Mouse (Mus musculus) heart, postnatal 10 days (tissue): Measurements from ENCODE around the gene Lamb3. TPM values are rescaled to one million over a fixed set of nuclear protein-coding genes. Genes with fewer than 3 reads are reported as not detected.
A peak's percentile ranks its signal among the peaks of the same experiment; 100 is the strongest.
"Not testable (repeated sequence)": the region's sequence is repeated elsewhere in the genome, so short reads cannot be mapped to it uniquely, and the experiment has no call there.

ENCODE experiments used
- DNase-seq, 2 experiments: peaks; one replicate each; pipeline ENCODE4 v3.0.0; 2021
- intact Hi-C: fragments of 180-260 bp; cut with DNase I; formaldehyde crosslinking; loops from one replicate; pipeline ENCODE4 v1.15.1; 2025
- total RNA-seq, 2 experiments: library from RNA; stranded (reverse); gene quantifications; 2 replicates each; pipeline ENCODE4 v1.2.3; 2021

The Lamb3 gene
- total RNA-seq, 2 experiments from 2014 or later: 9.0 to 12.2 TPM

DNA sequence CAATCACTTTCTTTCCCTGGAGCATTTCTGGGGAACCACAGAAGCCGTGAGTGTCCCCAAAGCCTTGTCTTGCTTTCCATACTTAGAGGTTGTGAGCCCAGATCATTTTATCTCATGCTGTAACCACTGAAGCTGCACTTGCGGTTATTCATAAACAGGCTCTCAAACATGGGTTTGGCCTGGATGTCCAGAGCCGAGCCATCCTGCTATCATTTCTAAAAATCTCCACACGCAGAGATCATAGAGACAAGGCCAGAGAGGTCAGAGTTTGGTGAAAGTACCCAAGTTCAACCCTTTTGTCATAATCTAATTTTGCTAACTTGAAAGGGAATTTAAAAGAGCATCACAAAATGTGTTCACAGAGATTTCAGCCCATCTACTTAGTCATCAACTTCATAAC, 33.9 kb downstream of the Lamb3 start:
- intact Hi-C loops: no loop called here
- DNase-seq: no peak

DNA sequence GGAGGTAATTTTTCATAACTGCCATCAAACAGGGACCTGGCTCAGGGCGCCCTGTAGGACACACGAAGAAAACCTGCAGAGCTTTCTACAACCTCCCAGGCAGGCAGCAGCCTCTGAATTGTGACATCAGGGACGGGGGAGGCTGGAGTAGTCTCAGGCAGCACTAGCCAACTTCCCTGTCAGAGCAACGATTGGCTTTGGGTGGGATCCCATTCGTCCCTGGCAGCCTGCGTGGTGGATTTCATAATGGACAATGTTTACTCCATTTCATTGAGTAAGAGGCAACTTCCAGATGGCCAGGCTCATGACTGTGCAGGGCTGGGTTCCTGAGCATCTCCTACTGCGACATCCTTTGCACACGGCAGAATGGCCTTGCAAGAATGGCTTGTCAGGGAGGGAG, 34.7 kb downstream of the Lamb3 start:
- intact Hi-C loops: no loop called here

DNA sequence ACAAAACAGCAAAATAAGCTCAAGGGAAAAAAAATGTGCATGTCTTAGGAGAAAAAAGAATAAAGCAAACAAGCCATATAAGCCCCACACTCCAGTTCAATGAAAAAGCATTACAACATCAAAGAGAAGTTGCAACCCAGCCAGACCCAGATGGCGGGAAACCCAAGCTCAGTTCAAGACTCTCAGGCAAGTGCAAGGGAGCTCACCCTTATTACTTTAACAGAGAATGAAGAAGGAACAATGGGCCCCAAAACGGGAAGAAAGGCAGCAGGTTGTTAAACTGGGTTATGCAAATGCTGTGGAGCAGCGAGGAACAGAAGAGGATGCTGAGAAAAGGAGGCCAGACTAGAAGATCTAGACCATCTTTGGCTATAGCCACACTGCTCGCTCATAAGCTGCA, 35.4 kb downstream of the Lamb3 start:
- DNase-seq: no peak

More for the DNA sequence above, 34.7 kb downstream of the Lamb3 start:
- DNase-seq: peak; percentile 83 to 85

DNA sequence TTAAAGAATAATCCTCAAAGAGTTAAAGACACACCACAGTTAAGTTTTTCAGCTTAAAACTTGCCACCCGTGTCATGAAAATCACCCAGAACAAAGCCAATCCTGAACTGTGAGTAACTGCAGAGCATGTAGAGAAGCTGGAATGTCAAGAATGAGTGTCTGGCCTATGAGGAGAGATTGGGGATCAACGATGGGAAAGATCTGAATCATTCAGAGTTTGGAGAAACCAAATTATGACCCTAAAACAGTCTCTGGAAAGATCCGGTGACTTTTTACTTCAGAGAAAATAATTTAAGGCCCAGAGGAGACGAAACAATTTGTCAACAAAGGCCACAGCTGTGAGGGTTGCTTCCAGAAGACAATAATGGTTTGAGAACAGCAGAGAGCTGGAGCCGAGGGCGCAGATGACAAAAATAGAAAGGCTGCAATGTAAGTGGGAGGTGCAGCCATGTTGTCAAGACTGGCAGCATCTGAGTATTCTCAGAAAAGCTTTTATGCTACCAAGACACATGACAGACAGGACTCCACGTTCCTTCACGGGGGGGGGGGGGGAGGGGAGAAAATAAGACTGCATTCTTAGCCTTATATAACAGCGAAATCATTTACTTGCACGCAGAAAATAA, 36.2 kb downstream of the Lamb3 start:
- intact Hi-C loops: no loop called here
- peak in 1 of 2 experiments; percentile 40 for DNase-seq

More for the DNA sequence above, 35.4 kb downstream of the Lamb3 start:
- intact Hi-C loops: no loop called here

DNA sequence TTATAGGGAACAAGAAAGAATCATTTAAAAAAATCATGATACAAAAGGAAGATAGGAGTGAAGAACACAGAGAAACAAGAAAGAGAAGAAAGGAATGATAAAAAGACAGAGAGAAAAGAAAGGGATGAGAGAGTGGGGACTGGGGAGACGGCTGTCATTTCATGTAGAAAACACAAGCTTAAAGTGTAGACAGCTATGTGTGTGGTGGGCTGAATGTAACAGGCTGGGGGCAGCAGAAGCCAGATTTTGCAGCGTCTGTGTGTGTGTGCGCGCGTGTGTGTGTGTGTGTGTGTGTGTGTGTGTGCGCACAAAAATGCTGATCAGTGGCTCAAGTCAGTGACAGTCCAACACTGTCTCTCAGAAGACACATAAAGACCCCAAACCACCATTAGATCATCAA, 36.7 kb downstream of the Lamb3 start:
- intact Hi-C loops: no loop called here
- no peak for DNase-seq

DNA sequence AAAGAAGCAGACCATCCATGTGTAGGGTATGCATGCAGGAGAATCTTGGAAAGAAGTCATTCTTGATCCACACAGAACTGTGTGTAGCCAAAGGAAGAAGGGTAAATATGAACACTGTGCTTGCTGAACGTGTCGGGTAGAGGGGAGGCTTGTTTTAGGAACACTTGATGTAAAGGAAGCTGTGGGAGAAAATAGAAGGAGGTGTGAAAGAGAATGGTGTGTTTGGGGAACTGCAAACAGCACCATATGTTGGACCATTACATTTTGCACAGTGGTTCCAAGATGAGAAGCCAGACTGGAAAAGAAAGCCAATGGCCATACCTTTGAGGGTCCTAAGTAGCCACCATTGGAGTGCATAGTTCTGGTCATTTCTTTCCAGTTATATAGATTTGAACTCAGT, 42.5 kb downstream of the Lamb3 start:
- DNase-seq: no peak
- intact Hi-C loops: no loop called here

DNA sequence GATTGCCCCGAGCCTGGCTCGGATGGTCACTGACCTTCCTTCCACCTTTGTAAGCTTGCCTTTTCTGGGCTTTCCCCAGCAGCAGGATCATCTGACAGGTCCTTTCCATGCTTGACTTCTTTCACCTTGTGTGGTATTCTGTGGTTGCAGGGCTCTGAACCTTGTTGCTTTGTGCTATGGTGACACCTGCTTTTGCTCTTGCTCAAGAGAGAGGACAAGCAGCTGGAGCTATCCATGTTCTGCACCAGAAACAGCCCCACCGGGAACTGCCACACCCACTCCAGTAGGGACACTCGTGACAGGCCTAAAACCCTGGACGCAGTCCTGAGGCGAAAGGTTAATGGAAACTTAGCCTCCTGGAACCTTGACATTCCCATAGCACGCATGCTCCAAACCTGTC, 43.9 kb downstream of the Lamb3 start:
- intact Hi-C loops: no loop called here
- DNase-seq: no peak

DNA sequence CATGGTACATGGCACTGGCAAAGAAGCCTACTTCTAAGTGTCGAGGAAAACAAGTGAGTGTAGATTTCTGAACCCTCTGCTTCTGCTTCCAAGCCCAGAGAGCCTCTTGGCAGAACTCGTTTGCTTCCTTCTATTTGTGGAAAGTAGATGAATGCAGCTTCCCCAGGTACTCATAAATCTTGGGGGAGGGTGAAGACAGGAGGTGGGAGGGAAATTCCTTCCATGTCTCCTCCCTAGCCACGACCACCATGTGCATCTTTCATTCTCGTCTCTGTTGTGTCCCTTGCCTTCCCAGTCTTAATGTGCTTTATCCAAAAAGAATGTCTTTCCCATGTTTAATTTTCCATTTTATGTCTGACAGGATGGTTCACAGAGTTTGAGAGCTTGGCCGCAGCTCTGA, 45.1 kb downstream of the Lamb3 start:
- DNase-seq: no peak
- intact Hi-C loops: no loop called here

DNA sequence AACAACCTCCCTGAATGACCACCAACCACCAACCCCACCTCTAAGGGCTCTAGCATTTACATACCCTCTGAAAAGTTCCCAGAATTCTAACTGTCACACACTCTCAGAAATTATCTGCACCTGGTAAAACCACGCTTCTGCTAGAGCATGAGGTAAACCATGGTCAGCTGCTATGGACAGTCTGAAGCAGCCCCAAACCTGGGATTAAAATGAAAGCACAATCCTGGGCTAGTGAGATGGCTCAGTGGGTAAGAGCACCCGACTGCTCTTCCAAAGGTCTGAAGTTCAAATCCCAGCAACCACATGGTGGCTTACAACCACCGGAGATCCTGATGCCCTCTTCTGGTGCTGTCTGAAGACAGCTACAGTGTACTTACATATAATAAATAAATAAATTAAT, 46.4 kb downstream of the Lamb3 start:
- intact Hi-C loops: loop anchor here (2.0 kb wide), 1 partner anchor 45 kb away; no protein-coding TSS in a partner anchor
- not testable (repeated sequence) for DNase-seq

DNA sequence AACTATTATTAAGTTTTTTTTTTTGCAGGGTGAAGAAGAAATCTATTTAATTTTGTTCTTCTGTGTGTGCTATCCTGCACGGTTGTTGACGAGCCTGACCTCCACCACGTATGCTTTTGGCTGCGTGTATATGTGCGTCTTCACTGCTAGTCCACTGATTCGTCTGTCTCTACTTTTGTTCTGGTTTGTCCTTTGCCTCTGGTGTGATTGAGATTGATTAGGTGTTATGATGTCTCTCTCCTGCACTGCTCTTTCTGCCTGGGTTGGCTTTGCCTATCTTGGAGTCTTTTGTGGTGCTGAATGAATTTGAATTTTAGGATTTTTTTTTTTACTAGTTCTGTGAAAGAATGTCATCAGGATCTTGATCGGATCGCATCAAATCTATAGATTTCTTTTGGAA, 47.5 kb downstream of the Lamb3 start:
- intact Hi-C loops: loop anchor here (1.0 to 5.0 kb wide), 4 partner anchors 46 to 121 kb away; no protein-coding TSS in a partner anchor

DNA sequence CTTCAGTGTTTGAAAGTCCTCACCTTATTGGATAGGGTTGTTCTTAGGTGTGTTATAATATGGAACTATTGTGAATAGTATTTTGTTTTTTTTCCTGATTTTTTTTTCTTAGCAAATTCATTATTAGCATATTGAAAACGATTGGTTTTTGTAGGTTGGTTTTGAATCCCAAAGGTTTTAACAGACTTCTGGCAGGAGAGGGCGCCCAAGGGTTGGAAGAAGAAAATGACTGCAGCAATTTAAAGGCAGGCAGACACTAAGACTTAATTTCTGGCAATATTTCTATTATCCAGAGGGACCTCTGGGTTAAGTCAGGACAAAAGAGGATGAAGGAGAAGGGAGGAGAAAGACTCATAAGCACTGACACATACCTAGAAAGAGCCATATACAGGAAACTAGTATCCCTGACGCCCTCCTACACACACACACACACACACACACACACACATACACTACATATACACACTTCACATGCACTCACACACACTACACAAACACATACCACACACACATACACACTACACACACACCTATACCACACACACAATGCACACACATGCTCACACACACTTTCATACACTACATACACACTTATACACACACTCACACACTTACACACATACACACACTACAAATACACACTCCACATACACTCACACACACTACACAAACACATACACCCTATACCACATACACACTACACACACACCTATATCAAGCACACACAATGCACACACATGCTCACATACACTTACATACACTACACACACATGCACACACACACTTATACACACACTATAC, 48.2 kb downstream of the Lamb3 start:
- intact Hi-C loops: loop anchor here (1.0 to 5.0 kb wide), 4 partner anchors 47 to 121 kb away; no protein-coding TSS in a partner anchor
- peak; percentile 85 to 90 for DNase-seq

More for the DNA sequence above, 47.5 kb downstream of the Lamb3 start:
- no peak for DNase-seq

DNA sequence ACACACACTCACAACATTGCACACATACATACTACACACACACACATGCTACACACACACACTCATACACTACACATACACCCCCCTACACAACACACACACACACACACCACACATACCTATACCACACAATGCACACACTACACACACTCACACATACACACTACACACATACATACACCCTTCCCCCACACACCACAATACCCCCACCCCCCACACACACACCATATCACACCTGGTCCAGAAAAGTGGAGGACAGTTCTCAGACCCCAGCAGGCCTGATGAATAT, 48.7 kb downstream of the Lamb3 start:
- intact Hi-C loops: loop anchor here (5.0 kb wide), 1 partner anchor 106 kb away; no protein-coding TSS in a partner anchor
- no peak for DNase-seq

DNA sequence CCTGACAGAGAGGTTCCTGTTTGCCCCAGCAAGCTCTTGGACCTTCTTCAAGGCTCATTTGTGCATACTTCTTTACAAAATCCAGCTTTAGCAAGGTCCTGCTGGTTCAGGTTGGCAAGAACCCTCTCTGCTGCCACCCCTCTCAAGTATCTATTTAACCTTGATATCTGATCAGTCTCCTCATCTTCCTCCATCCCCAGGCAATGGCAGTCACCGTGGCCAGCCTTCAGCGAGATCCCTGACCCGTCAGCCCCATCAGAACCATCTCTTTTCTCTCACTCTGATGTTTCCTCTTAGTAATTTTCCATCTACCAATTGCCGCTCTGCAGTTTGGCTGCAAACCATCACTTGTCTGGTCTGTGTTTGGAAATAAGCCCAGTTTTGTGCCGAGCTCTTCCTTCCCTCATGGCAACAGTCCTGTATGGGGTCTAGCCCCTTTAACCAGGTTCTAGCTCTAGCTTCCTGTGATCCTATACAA, 49.2 kb downstream of the Lamb3 start:
- DNase-seq: no peak
- intact Hi-C loops: loop anchor here (5.0 kb wide), 1 partner anchor 106 kb away; no protein-coding TSS in a partner anchor

DNA sequence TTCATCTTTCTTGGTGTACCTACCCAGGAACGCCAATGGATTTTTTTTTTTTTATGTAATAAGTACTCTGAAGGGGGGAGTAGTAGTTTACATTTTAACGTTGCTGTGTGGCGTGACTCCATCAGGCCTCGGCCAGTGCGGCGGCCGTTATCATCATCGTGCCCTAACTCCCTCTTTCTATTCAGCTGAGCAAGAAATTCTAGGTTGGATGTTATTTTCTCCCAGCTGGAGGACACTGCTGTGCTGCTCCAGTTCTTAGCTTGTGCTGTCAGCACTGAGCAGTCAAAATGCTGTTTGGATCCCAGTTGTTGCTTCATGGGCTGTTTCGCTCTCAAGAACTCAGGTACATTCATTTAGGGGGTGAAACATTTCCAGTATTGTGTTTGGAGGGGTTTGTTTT, 52.1 kb downstream of the Lamb3 start:
- no peak for DNase-seq
- intact Hi-C loops: loop anchor here (5.0 kb wide), 1 partner anchor 103 kb away; no protein-coding TSS in a partner anchor

DNA sequence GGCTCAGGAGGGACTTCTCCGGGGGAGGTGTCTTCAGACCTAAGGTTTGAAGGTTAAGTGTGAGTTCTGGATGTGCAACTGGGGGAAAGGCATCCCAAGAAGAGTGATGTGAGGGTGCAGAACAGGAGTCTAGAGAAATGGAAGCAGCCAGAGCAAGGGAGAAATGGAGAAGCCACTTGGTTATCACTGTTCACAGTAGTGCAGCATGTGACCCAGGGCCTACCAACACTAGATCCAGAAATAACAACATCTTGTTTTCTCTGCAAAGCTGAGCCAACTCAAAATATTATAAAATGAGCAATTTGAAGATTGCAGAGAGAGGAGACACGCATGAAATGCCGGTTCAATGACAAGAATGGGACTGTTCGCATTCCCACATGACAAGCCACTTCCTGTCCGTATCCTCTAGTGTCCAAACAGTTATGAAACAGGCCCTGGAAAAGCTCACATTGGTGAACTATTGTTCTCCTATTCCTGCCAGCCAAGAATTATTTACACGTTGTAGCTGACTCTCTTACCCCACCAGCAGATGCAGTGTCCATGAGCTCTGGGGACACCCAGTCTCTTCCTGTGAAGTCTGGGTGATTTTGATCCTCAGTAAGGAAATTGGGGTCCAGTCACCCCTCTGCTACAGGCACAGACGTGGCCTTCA, 54.5 kb downstream of the Lamb3 start:
- intact Hi-C loops: no loop called here
- peak; percentile 63 to 65 for DNase-seq

DNA sequence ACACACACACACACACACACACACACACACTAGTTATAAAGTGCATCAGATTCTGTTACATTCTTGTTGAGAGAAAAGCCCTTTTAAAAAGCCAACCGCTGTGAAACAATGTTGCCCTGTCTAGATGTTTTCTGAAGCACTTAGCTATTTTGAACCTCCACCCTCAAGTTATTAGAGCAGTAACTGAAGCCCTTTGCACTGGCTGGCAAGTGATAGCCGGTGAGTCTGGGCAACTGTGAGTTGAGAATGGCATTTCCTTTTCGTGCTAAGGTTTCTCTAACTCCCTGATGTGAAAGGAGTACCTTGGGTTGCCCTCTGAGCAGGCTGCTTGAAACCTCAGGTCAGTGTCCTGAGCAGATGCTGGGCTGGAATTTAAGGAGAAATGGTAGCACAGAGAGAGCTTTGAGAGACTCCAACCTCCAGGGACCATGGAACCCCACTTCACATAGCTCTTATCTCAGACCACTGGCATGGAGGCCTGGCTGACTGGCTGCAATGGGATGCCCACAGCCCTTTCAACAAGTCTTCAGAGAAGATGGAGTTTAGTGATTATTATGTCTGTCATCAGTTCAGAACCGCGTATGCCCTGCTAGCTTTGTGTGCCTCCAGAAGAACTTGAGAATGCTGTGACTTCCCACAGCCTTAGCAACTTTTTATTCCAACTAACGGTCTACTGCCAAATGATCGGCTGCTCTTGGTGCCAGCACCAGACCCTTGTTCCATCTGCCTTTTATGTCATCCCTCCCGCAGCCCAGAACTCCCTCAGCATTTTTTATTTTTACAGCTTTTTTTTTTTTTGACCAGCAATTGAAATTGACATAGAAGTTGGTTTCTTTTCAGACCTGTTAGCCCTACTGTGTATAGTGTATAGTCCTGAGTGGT, 55.8 kb downstream of the Lamb3 start:
- no peak for DNase-seq
- intact Hi-C loops: no loop called here

DNA sequence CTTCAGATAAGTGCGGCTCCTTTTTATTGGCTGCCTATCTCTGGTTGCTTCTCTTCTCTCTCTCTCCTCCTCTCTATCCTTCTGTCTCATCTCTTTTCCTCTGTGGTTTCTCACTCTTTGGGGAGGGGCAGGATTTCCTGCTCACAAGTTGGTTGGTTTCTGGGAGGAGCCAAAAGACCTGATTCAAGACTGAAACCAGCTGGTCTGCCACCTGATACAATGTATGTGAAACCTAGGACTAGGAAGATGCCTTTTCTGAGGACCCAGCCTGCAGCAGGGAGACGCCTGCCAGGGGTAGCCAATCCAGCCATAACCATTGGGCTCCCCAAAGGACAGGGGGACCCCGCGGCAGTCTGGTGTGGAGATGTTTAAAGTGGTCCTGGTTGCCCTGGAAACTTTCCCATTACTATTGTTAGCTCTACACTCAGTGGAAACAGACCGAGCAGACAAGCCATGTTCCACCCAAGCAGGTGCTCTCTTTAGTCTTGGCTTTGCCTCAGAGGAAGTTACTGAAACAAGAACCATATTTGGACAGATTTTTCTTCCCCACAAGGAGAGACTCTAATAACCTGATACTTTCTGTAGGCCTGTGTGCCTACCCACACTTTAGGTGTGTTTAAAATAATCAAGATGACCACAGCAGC, 56.6 kb downstream of the Lamb3 start, which contains the start of gene Hsd11b1:
Gene Hsd11b1, minus strand, starts transcription at position 121 of the 644 bp plus-strand sequence.
- intact Hi-C loops: no loop called here
- DNase-seq: no peak

DNA sequence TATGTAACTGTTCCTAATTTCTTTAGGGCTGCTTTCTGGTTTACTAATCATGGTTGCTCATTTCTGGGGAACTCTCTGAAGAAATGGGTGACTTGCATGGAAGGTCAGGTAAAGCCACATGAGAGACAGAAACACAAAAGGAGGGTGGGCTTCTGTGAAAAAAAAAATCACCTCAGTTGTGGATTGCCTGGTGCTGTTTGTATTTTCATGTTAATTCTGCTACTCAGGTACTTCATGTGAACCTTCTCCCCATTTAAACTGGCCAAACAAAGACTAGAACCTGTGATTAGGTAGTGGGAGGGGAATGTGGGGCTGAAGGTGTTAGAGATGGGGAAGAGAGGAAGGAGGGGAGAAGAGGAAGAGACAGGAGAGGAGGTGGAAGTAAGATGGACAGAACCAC, 58.2 kb downstream of the Lamb3 start:
- intact Hi-C loops: no loop called here
- DNase-seq: no peak

DNA sequence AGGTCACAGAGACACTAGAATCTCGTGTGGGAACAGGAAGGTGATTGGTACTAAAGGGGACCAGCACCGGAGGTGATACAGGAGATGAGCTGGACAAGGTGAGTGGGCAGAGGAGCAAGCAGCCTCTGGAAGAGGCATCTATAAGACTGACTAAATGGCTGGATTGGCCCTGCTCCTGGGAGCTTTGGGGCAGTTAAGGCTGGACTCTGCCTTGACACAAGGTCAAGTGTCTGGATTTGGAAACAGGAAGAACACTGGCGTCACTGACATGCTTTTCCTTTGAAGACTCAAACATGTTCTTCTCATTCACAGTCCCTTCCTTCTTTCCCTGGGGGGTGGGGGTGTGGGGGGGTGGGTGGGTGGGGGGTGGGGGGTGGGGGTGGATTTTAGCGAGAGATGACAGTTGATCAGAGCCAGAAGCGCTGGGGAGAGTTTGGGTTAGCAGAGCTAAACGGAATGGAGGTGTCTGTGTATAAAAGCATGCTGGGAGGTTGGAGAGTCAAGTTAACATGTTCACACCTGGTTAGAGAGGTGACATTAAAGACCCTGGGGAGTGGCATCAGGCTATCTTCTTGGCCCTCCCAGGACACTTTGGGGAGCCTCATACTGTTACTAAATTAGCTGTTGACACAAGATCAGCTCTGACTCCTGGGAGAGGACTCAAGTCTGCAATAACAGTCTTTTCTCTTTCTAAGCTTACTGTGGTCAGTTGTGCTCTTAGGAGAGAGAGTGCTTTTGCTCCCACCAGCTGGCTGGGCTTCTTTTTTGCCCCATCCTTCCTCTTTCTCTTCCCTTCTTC, 63.7 kb downstream of the Lamb3 start:
- intact Hi-C loops: loop anchor here (5.0 kb wide), 1 partner anchor 106 kb away; no protein-coding TSS in a partner anchor
- no peak for DNase-seq
